Mouse (Mus musculus) lung, postnatal 4 days (tissue): ENCODE measurements around the gene Fezf2.

Experiments
- DNase-seq, 2 experiments: peaks; one replicate each; pipeline ENCODE4 v3.0.0; 2021

The Fezf2 gene

GRCm38 (mm10) chr14:12348089-12348488, at the start of gene Fezf2:
Fezf2 (minus strand) TSS chr14:12348189.
- no peak for DNase-seq

- no peak for DNase-seq
Observed at GRCm38 (mm10) chr14:12397561-12397960, 49.6 kb upstream of the Fezf2 start.

- DNase-seq: no peak
Observed at GRCm38 (mm10) chr14:12394318-12394717, 46.3 kb upstream of the Fezf2 start.

- no peak for DNase-seq
Observed at GRCm38 (mm10) chr14:12393271-12393861, 45.4 kb upstream of the Fezf2 start.

GRCm38 (mm10) chr14:12391167-12391566, 43.2 kb upstream of the Fezf2 start:
- DNase-seq: no peak

GRCm38 (mm10) chr14:12388806-12389436, 40.9 kb upstream of the Fezf2 start:
- no peak for DNase-seq

GRCm38 (mm10) chr14:12388192-12388795, 40.3 kb upstream of the Fezf2 start:
- DNase-seq: no peak

GRCm38 (mm10) chr14:12387176-12387575, 39.2 kb upstream of the Fezf2 start:
- DNase-seq: no peak

GRCm38 (mm10) chr14:12377883-12378282, 29.9 kb upstream of the Fezf2 start:
- DNase-seq: no peak

- DNase-seq: no peak
Observed at GRCm38 (mm10) chr14:12377289-12377688, 29.3 kb upstream of the Fezf2 start.

GRCm38 (mm10) chr14:12375451-12375850, 27.5 kb upstream of the Fezf2 start:
- no peak for DNase-seq

GRCm38 (mm10) chr14:12350271-12350916, 2.4 kb upstream of the Fezf2 start:
- DNase-seq: no peak

- DNase-seq: no peak
Observed at GRCm38 (mm10) chr14:12349334-12350090, 1.5 kb upstream of the Fezf2 start.

- no peak for DNase-seq
Observed at GRCm38 (mm10) chr14:12346865-12347600, 956 bp downstream of the Fezf2 start.

- no peak for DNase-seq
Observed at GRCm38 (mm10) chr14:12346011-12346864, 1.8 kb downstream of the Fezf2 start.

GRCm38 (mm10) chr14:12345241-12345921, 2.6 kb downstream of the Fezf2 start:
- no peak for DNase-seq

GRCm38 (mm10) chr14:12344746-12345240, 3.2 kb downstream of the Fezf2 start:
- no peak for DNase-seq

- DNase-seq: no peak
Observed at GRCm38 (mm10) chr14:12344061-12344745, 3.8 kb downstream of the Fezf2 start.

GRCm38 (mm10) chr14:12343451-12343941, 4.5 kb downstream of the Fezf2 start:
- no peak for DNase-seq
